Mouse (Mus musculus) brain, embryonic 14.5 days (tissue): ENCODE data around the gene Ccdc106.

ENCODE experiments used
- CTCF ChIP-seq: fragments of 200-500 bp; IDR thresholded peaks from 2 replicates; pipeline ENCODE4 v1.5.1; 2012; ENCODE audit warnings: inconsistent platforms, mild to moderate bottlenecking, moderate library complexity, borderline replicate concordance; ENCODE audit not compliant: insufficient read depth, insufficient read length; ENCODE audit errors: extremely low read depth
- POLR2A ChIP-seq: fragments of 200-500 bp; IDR thresholded peaks from 2 replicates; pipeline ENCODE4 v1.6.1; 2012; ENCODE audit warnings: mild to moderate bottlenecking, inconsistent platforms, borderline replicate concordance; ENCODE audit not compliant: poor library complexity, insufficient read depth, insufficient read length, severe bottlenecking; ENCODE audit errors: extremely low read depth

DNA sequence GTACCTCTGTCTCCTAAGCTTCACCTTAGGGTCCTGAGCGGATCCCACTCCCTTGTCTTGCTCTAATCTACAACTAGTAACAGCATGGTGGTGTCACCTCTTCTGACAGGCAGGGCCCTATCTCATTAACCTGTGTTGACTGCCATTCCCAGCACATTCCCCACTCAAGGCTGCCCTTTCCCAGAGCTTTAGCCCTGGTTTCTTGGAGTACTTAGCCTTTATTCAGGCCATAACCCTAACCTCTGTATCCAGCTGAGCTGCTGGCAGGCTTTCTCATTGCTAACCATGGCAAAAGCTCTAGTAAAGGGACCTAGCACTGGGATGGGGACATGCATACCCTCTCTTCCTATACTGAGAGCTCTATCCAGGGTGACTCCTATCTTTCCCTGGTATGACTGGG is 38.3 kb downstream of the Ccdc106 start:
- no peak for TF ChIP-seq CTCF
- TF ChIP-seq POLR2A: no peak
